Mouse (Mus musculus): ENCODE data around the gene Lman2. TPM values are rescaled to one million over a fixed set of nuclear protein-coding genes. Genes with fewer than 3 reads are reported as not detected.

Lman2 gene
- polyA plus RNA-seq, 1 experiment from 2014 or later = 101 TPM

GRCm38 (mm10) chr13:55314891-55315412 is 47.6 kb downstream of the Lman2 start:
- Histone ChIP-seq H3K9me3 (no peaks in the 10 kb centered on the region), H3K27me3 (replicated peaks; ENCODE audit: low read depth, poor library complexity, severe bottlenecking) (no peaks in the 10 kb centered on the region), H3K4me1 (no peaks in the 10 kb centered on the region), H3K4me3 (no peak overlapping the region), H3K36me3 (replicated peaks) (peaks cover 100% of the 10 kb centered on the region), H3K27ac (replicated peaks) (no peak overlapping the region)
- WGBS = 80% methylated on average over 2 of the region's 2 CpGs
- DNase-seq (ENCODE audit: low spot score) = no peak

DNA sequence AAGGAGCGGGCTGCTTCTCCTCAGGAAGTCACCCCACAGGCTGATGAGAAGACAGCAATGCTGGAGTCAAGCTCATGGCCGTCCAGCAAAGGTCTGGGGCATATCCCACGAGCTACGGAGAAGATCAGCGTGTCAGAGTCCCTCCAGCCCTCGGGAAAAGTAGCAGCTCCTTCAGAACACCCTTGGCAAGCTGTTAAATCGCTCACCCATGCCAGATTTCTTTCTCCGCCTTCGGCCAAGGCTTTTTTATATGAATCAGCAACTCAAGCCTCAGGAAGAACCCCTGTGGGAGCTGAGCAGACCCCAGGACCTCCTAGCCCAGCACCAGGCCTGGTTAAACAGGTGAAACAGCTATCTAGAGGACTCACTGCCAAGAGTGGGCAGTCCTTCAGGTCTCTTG is 49.5 kb downstream of the Lman2 start:
- Histone ChIP-seq H3K27me3 (replicated peaks; ENCODE audit: low read depth, poor library complexity, severe bottlenecking) (no peaks in the 10 kb centered on the region), H3K4me1 (no peaks in the 10 kb centered on the region), H3K9me3 (no peaks in the 10 kb centered on the region), H3K27ac (replicated peaks) (no peak overlapping the region), H3K4me3 (no peak overlapping the region), H3K36me3 (replicated peaks) (peaks cover 100% of the 10 kb centered on the region)
- 92% methylated on average over 9 of the region's 9 CpGs for WGBS
- DNase-seq (ENCODE audit: low spot score) = no peak

GRCm38 (mm10) chr13:55312028-55312630 is 50.5 kb downstream of the Lman2 start:
- Histone ChIP-seq H3K4me3 (no peak overlapping the region), H3K4me1 (no peaks in the 10 kb centered on the region), H3K27me3 (replicated peaks; ENCODE audit: low read depth, poor library complexity, severe bottlenecking) (no peaks in the 10 kb centered on the region), H3K9me3 (no peaks in the 10 kb centered on the region), H3K27ac (replicated peaks) (no peak overlapping the region), H3K36me3 (replicated peaks) (peaks cover 100% of the 10 kb centered on the region)
- no peak for DNase-seq (ENCODE audit: low spot score)
- WGBS = 92% methylated on average over 8 of the region's 8 CpGs

- no peaks in the 10 kb centered on the region for H3K9me3 ChIP-seq
- H3K36me3 ChIP-seq (replicated peaks) = peaks cover 100% of the 10 kb centered on the region
- no peak overlapping the region for H3K27ac ChIP-seq (replicated peaks)
- no peaks in the 10 kb centered on the region for H3K27me3 ChIP-seq (replicated peaks; ENCODE audit: low read depth, poor library complexity, severe bottlenecking)
- H3K4me3 ChIP-seq = no peak overlapping the region
- no peaks in the 10 kb centered on the region for H3K4me1 ChIP-seq
- WGBS = 91% methylated on average over 5 of the region's 5 CpGs
- no peak for DNase-seq (ENCODE audit: low spot score)
These were observed 61.7 kb downstream of the Lman2 start for GRCm38 (mm10) chr13:55300913-55301312.

DNA sequence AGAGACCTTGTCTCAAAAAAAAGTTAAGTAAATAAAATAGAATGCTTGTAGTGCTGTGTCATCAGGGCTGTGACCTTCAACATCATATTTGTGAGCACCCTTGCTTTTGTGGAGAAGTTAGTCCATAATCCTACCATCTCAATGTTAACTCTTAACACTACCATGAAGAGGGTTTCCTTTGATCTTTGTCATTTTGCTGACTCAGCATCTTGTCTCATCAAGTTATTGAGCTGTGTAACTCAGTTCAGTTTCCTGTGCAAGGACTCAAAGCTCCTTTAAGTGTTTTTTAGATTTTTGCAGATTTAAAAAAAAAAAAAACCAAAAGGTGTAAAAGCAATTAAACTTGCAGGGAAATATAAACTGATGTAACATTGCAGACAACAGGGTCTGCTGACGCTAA is 65.8 kb downstream of the Lman2 start:
- Histone ChIP-seq H3K4me3 (no peak overlapping the region), H3K9me3 (no peaks in the 10 kb centered on the region), H3K27me3 (replicated peaks; ENCODE audit: low read depth, poor library complexity, severe bottlenecking) (no peaks in the 10 kb centered on the region), H3K27ac (replicated peaks) (no peak overlapping the region), H3K36me3 (replicated peaks) (peaks cover 99% of the 10 kb centered on the region), H3K4me1 (no peaks in the 10 kb centered on the region)
- DNase-seq (ENCODE audit: low spot score) = no peak
- 93% methylated on average over 1 of the region's 1 CpGs for whole genome bisulfite sequencing

Other genes starting within 250 kb of the Lman2 start
- not detected in 2 replicates for gene Gm17617, start 229.2 kb downstream of the Lman2 start, polyA plus RNA-seq (2016; fragmentation: Nextera tagmentation; extraction: Ambion mirVana)
- gene Fgfr4, start 210.1 kb downstream of the Lman2 start, polyA plus RNA-seq (2016; fragmentation: Nextera tagmentation; extraction: Ambion mirVana) = 0.46 and 0.49 TPM in 2 replicates
- 71.9 and 72.5 TPM in 2 replicates for gene Nsd1, start 153.0 kb downstream of the Lman2 start, polyA plus RNA-seq (2016; fragmentation: Nextera tagmentation; extraction: Ambion mirVana)
- 460 and 481 TPM in 2 replicates for gene Prelid1, start 42.3 kb downstream of the Lman2 start, polyA plus RNA-seq (2016; fragmentation: Nextera tagmentation; extraction: Ambion mirVana)
- gene Rab24, start 40.8 kb downstream of the Lman2 start, polyA plus RNA-seq (2016; fragmentation: Nextera tagmentation; extraction: Ambion mirVana) = 70.4 and 73.3 TPM in 2 replicates
- gene Mxd3, start 33.0 kb downstream of the Lman2 start, polyA plus RNA-seq (2016; fragmentation: Nextera tagmentation; extraction: Ambion mirVana) = 20.5 and 20.9 TPM in 2 replicates
- gene Rgs14, start 6.9 kb upstream of the Lman2 start, polyA plus RNA-seq (2016; fragmentation: Nextera tagmentation; extraction: Ambion mirVana) = 0.54 and 0.97 TPM in 2 replicates
- gene Slc34a1, start 35.4 kb upstream of the Lman2 start, polyA plus RNA-seq (2016; fragmentation: Nextera tagmentation; extraction: Ambion mirVana) = not detected in 2 replicates
- not detected in 2 replicates for gene Pfn3, start 52.4 kb upstream of the Lman2 start, polyA plus RNA-seq (2016; fragmentation: Nextera tagmentation; extraction: Ambion mirVana)
- gene F12, start 64.0 kb upstream of the Lman2 start, polyA plus RNA-seq (2016; fragmentation: Nextera tagmentation; extraction: Ambion mirVana) = 0.13 TPM in 1 of 2 replicates, not detected in the other
- gene Grk6, start 82.3 kb upstream of the Lman2 start, polyA plus RNA-seq (2016; fragmentation: Nextera tagmentation; extraction: Ambion mirVana) = 65.2 and 65.6 TPM in 2 replicates
- 0.54 TPM in 2 replicates for gene Prr7, start 101.5 kb upstream of the Lman2 start, polyA plus RNA-seq (2016; fragmentation: Nextera tagmentation; extraction: Ambion mirVana)
- gene Dbn1, start 125.3 kb upstream of the Lman2 start, polyA plus RNA-seq (2016; fragmentation: Nextera tagmentation; extraction: Ambion mirVana) = 412 and 419 TPM in 2 replicates
- gene Pdlim7, start 150.9 kb upstream of the Lman2 start, polyA plus RNA-seq (2016; fragmentation: Nextera tagmentation; extraction: Ambion mirVana) = 209 and 215 TPM in 2 replicates
- gene Dok3, start 166.5 kb upstream of the Lman2 start, polyA plus RNA-seq (2016; fragmentation: Nextera tagmentation; extraction: Ambion mirVana) = 3.6 and 4.2 TPM in 2 replicates
- 90.0 and 93.5 TPM in 2 replicates for gene Ddx41, start 173.9 kb upstream of the Lman2 start, polyA plus RNA-seq (2016; fragmentation: Nextera tagmentation; extraction: Ambion mirVana)
- 62.7 and 67.3 TPM in 2 replicates for gene Fam193b, start 208.3 kb upstream of the Lman2 start, polyA plus RNA-seq (2016; fragmentation: Nextera tagmentation; extraction: Ambion mirVana)
- 120 and 121 TPM in 2 replicates for gene Tmed9, start 210.9 kb upstream of the Lman2 start, polyA plus RNA-seq (2016; fragmentation: Nextera tagmentation; extraction: Ambion mirVana)
- 30.1 and 32.0 TPM in 2 replicates for gene B4galt7, start 237.1 kb upstream of the Lman2 start, polyA plus RNA-seq (2016; fragmentation: Nextera tagmentation; extraction: Ambion mirVana)

Measured in embryonic facial prominence, embryonic 10.5 days (tissue).